Mouse (Mus musculus) left cerebral cortex, adult 6 months (tissue): ENCODE measurements around the gene Gm14226. TPM values are rescaled to one million over a fixed set of nuclear protein-coding genes. Genes with fewer than 3 reads are reported as not detected.

Experiments
- long read RNA-seq, 2 experiments: library from polyadenylated mRNA; unstranded; transcript quantifications; one replicate each; pipeline ENCODE4 v2.0.0; 2019 to 2020
- polyA plus RNA-seq: library from polyadenylated mRNA; unstranded; fragments of <200 nt; fragmentation: Nextera tagmentation; gene quantifications from 2 replicates; pipeline ENCODE4 v1.2.3, GENCODE M21; 2021

The Gm14226 gene
- polyA plus RNA-seq = not detected in 2 replicates
- long read RNA-seq, experiment 1 = 0 reads
- long read RNA-seq, experiment 2 = 0 reads

DNA sequence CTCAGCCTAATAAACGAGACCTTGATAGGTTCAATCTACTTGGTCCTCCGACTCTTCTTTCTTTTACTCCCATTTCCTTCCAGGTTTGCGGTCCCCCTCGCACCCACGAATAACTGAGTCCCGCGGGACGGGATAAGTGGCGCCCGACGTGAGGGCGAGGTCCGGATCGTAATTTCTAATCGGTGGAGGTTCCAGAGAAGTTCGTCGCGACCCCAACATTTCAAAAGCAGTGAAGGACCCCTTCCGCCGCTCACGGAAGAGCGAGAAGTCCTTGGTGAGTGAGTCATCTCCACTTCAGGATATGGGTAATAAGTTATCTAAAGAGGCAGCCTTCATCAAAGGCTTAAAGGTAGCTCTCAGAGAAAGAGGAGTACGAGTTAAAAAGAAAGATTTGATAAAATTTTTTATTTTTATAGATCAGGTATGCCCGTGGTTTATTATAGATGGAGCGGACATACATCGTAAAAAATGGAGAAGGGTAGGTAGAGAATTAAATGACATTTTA is at the start of gene Gm14226:
TSS of gene Gm14226 (plus strand) at position 16 of the 505 bp plus-strand sequence.

DNA sequence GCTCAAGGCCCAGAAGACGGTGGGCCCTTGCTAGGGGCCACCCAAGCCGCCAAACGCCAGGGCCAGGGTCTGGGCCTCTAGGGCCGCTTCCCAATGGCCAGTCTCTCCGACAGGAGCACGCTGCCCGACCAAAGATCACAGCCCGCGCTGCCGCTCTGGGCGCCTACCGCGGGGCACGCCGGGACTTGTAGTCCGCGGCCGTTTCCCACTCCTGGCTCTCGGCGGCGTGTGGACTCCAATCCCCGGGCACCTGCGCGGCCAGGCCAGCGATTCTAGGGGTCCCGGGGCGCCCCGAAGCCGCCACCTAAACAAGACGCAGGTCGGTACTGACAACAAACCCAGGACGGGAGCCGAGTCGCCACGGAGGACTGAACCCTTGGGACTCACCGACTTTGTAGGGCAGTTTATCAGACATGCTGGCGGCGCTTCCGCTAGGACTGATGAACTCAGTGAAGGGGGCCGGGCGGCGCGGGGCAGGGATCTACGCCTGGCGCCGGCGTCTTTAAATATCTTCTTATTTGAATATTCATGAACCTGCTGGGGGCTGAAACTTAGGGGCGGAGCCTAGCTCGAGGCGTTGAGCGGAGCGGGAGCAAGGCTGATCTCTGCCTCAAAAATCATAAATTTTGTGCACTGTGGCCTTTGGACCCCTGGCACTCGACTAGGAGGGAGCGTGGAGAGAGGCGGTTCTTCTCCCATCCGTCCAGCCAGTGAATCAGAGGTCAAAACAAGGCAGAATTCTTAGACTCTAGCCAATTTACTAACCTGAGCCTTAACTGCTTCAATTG is 56.1 kb downstream of the Gm14226 start, which contains the start of gene Ahcy:
TSS of gene Ahcy (minus strand) at position 520 of the 788 bp plus-strand sequence.

Other genes starting within 250 kb of the Gm14226 start
- not detected in 2 replicates for gene Gm14214, start 248.2 kb upstream of the Gm14226 start, polyA plus RNA-seq
- 31.9 and 43.4 TPM in 2 replicates for gene Raly, start 227.2 kb upstream of the Gm14226 start, polyA plus RNA-seq
- gene a, start 226.9 kb upstream of the Gm14226 start, polyA plus RNA-seq = 0.47 and 0.90 TPM in 2 replicates
- gene Eif2s2, start 125.3 kb upstream of the Gm14226 start, polyA plus RNA-seq = 74.6 and 80.7 TPM in 2 replicates
- gene Ahcy, start 56.2 kb downstream of the Gm14226 start, polyA plus RNA-seq = 21.3 and 27.6 TPM in 2 replicates
- 11.7 and 19.2 TPM in 2 replicates for gene Itch, start 115.2 kb downstream of the Gm14226 start, polyA plus RNA-seq
- 655 and 761 TPM in 2 replicates for gene Dynlrb1, start 218.3 kb downstream of the Gm14226 start, polyA plus RNA-seq